Mouse (Mus musculus) C2C12 (cell line): Measurements from ENCODE around the gene Smg1. TPM values are rescaled to one million over a fixed set of nuclear protein-coding genes. Genes with fewer than 3 reads are reported as not detected.
"Not testable (repeated sequence)": the region's sequence is repeated elsewhere in the genome, so short reads cannot be mapped to it uniquely, and the experiment has no call there.

ENCODE experiments used
- H3K27me3 ChIP-seq: one replicate; pipeline ENCODE4 v1.6.1; 2011; ENCODE audit not compliant: control insufficient read depth, insufficient read depth, insufficient read length
- H3K36me3 ChIP-seq: one replicate; pipeline ENCODE4 v1.6.1; 2011; ENCODE audit not compliant: control insufficient read depth, insufficient read depth
- H3K4me3 ChIP-seq: one replicate; pipeline ENCODE4 v1.5.1; 2011; ENCODE audit warnings: mild to moderate bottlenecking, control low read depth; ENCODE audit not compliant: poor library complexity, insufficient read depth, severe bottlenecking
- H3K79me2 ChIP-seq: one replicate; pipeline ENCODE4 v1.6.1; 2011; ENCODE audit not compliant: control insufficient read depth, insufficient read depth
- H3K79me3 ChIP-seq: one replicate; pipeline ENCODE4 v1.6.1; 2011; ENCODE audit warnings: low read depth, control low read depth
- H3ac ChIP-seq: one replicate; pipeline ENCODE3; 2011; ENCODE audit warnings: low read depth; ENCODE audit not compliant: control insufficient read depth, insufficient read length
- CEBPB ChIP-seq: IDR thresholded peaks from one replicate; pipeline ENCODE4 v1.6.1; 2011; ENCODE audit warnings: low read depth, mild to moderate bottlenecking, control low read depth, moderate library complexity
- CTCF ChIP-seq: IDR thresholded peaks from one replicate; pipeline ENCODE4 v1.5.1; 2011; ENCODE audit not compliant: control insufficient read depth, insufficient read depth, insufficient read length
- FOSL1 ChIP-seq: IDR thresholded peaks from one replicate; pipeline ENCODE4 v1.8.0; 2011; ENCODE audit warnings: mild to moderate bottlenecking, low read length; ENCODE audit not compliant: poor library complexity, insufficient read depth, severe bottlenecking
- MAX ChIP-seq: IDR thresholded peaks from one replicate; pipeline ENCODE4 v1.6.1; 2011; ENCODE audit warnings: mild to moderate bottlenecking, control low read depth
- MYOD1 ChIP-seq: IDR thresholded peaks from one replicate; pipeline ENCODE4 v1.6.1; 2011; ENCODE audit warnings: low read depth; ENCODE audit not compliant: control insufficient read depth, insufficient read length
- MYOG ChIP-seq: IDR thresholded peaks from one replicate; pipeline ENCODE4 v1.6.1; 2011; ENCODE audit not compliant: control insufficient read depth, insufficient read length; ENCODE audit errors: extremely low read depth
- USF1 ChIP-seq: IDR thresholded peaks from one replicate; pipeline ENCODE4 v1.6.1; 2011; ENCODE audit warnings: low read depth, mild to moderate bottlenecking, control low read depth, moderate library complexity
- polyA plus RNA-seq: library from polyadenylated mRNA; unstranded; fragments of >200 nt; fragmentation: generic; extraction: Trizol; gene quantifications from one replicate; pipeline ENCODE4 v1.2.1, GENCODE M21; 2012; ENCODE audit warnings: missing spikeins

The Smg1 gene
- polyA plus RNA-seq, 1 experiment = 9.3 TPM

DNA sequence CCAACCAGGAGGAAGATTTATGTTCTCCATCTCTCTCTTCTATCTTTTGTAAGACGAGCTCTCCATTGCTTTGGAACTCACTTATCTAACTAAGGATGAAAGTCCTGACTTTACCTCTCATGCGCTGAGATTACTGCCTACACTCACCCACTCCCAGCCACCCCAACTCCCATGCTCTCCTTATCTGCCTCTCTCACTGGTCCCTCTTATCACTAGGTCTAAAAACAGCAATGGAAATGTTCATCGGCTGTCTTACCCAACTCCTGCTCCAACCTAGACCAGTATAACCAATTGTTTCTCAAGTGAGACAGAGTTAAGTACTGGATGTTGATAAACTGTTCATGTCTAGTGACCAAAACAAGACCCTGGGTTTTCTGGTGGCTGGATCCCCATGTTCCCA lies 62.3 kb downstream of the Smg1 start:
- Histone ChIP-seq H3ac (no peak overlapping the region), H3K79me2 (no peaks in the 10 kb centered on the region), H3K79me3 (no peaks in the 10 kb centered on the region), H3K4me3 (no peak overlapping the region), H3K27me3 (no peaks in the 10 kb centered on the region), H3K36me3 (peaks cover 76% of the 10 kb centered on the region)
- TF ChIP-seq CEBPB (no peak), USF1 (no peak), FOSL1 (no peak), MYOD1 (no peak), MAX (no peak), CTCF (no peak), MYOG (no peak)

DNA sequence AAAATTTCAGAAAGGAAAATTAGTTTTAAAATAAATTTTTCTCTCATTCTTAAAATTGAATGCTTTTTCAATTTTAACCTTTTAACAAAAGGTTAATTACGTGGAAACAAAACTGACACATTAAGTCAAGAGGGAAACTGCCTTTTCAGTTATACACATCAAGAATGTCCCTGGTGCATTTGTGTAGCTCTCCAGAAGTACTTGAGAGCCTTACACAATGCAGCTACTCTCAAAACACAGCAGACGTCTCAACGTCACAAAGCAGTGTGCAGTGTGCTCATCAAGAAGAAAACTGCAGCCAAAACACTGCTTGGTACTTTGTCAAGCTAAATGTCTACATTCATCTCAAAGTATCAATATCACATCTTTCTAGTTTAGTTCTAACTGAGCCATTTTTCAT lies 63.7 kb downstream of the Smg1 start:
- Histone ChIP-seq H3ac (no peak overlapping the region), H3K79me2 (no peaks in the 10 kb centered on the region), H3K79me3 (no peaks in the 10 kb centered on the region), H3K27me3 (no peaks in the 10 kb centered on the region), H3K4me3 (no peak overlapping the region), H3K36me3 (peaks cover 76% of the 10 kb centered on the region)
- TF ChIP-seq FOSL1 (no peak), MYOG (no peak), MAX (no peak), CEBPB (no peak), USF1 (no peak)

DNA sequence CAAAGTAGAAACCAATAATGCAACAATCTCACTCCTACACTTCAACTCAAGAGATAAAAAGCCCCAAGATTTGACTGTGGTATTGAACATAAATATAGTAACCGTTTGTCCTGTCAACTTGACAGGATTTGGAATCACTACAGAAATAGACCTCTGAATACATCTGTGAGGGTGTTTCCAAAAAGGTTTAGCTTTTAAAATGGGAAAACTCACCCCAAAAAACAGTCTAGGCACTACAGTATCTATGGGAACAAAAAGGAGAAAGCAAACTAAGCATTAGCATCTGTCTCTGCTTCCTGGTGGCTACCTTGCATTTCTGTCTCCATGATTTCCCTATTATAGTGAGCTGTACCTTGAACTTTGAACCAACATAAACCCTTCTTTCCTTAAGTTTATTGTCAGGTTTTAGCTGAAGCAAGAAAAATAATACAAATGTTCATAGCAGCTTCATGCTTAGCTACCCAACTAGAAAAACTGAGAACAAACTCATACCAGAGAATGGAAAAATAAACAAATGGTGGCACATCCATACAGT lies 67.6 kb downstream of the Smg1 start:
- Histone ChIP-seq H3K4me3 (no peak overlapping the region), H3K79me3 (no peaks in the 10 kb centered on the region), H3ac (no peak overlapping the region), H3K79me2 (no peaks in the 10 kb centered on the region), H3K36me3 (peaks cover 73% of the 10 kb centered on the region), H3K27me3 (no peaks in the 10 kb centered on the region)
- TF ChIP-seq USF1 (no peak), MYOD1 (no peak), CEBPB (no peak), MAX (no peak), CTCF (no peak), FOSL1 (no peak), MYOG (no peak)

DNA sequence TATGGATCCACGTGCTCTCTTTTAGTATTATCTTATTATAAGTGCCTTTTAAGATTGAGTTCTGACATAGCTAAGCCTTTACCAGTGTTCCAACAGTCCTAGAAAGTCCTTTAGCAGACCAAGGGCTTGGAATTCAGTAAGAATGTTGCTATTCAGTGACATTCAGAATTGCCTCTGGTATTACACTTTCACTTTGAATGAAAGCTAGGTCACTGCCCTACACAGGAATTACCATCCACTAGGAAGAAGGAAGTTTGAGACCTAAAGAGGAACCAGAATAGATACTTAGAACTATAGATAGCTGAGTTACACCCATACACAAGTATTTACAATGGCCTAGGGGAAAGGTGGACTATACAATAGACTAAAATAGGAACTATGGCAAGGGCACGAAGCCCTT lies 73.3 kb downstream of the Smg1 start:
- not testable (repeated sequence) for H3K4me3 ChIP-seq, H3K79me3 ChIP-seq, H3ac ChIP-seq, H3K79me2 ChIP-seq, H3K27me3 ChIP-seq
- peaks cover 75% of the 10 kb centered on the region for H3K36me3 ChIP-seq

DNA sequence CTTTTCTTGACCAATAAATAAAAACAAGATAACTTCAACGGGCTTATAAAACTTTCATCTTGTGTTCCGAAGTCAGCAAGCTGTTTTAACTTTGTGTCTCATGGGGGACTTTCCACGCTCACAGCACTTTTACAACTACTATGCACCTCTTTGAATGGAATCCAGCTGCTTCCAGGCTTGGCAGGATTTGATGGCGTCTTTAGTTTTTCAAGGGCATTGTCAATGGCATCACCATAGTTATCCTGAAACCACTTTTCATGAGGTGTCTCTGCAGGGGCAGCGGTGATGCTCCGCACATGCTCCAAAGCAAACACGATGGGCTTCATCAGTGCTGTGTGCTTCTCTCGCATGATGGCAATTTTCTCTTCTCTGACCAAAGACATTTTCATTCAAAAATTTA lies 80.5 kb downstream of the Smg1 start:
- no peaks in the 10 kb centered on the region for H3K27me3 ChIP-seq
- TF ChIP-seq USF1 = no peak
- no peak for TF ChIP-seq CTCF
- no peak for TF ChIP-seq CEBPB
- no peak for TF ChIP-seq MAX
- no peak for TF ChIP-seq MYOG
- TF ChIP-seq MYOD1 = no peak
- TF ChIP-seq FOSL1 = no peak
- H3K79me3 ChIP-seq = no peaks in the 10 kb centered on the region
- H3K36me3 ChIP-seq = peaks cover 70% of the 10 kb centered on the region
- H3ac ChIP-seq = no peak overlapping the region
- no peaks in the 10 kb centered on the region for H3K79me2 ChIP-seq
- no peak overlapping the region for H3K4me3 ChIP-seq

DNA sequence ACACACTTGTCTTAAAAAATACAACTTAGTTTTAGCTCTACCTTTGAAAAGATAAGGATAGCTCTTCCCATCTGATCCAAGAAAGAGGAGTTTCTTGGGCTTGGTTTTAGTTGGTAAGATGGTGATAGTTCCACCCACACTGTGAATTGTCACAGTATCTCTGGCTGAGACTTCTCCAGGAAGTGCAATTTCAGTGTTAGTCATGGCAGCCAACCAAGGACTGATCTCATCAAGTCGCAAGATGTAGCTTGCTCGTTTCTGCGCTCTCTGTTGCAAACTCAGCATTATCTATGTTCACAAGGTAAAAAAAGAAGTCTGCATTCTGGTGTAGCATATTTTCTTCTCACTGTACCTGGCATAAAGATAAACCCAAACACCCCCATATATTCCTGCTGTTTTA lies 83.3 kb downstream of the Smg1 start:
- Histone ChIP-seq H3K79me2 (no peaks in the 10 kb centered on the region), H3K4me3 (no peak overlapping the region), H3ac (no peak overlapping the region), H3K36me3 (peaks cover 62% of the 10 kb centered on the region), H3K27me3 (no peaks in the 10 kb centered on the region), H3K79me3 (no peaks in the 10 kb centered on the region)
- no peak for TF ChIP-seq MYOG
- no peak for TF ChIP-seq FOSL1
